Mouse (Mus musculus): Measurements from ENCODE around the gene Map3k20.
A peak's percentile ranks its signal among the peaks of the same experiment; 100 is the strongest.

The Map3k20 gene

GRCm38 (mm10) chr2:72285256-72285887 is at the start of gene Map3k20:
Map3k20 (plus strand) TSS chr2:72285637.
- DNase-seq (ENCODE audit: low spot score): peak; percentile 83

DNA sequence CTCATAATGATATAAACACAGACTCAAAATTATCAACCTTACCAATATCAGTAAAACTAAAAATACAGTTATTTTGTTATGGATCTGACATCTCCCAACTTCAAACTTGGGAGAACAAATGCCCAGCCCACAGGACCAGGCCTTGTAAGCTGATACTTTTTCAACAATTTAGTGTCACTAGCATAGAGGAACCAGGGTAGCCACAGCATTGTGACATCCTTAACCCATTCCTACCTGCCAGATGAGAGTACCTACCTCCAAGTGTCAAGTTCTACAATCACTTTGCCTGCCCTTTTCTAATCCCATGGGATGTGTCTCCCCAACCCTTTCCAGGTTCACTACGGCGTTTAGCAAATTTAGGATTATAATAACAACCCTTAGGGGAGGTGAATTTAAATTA is 47.0 kb upstream of the Map3k20 start:
- DNase-seq (ENCODE audit: low spot score): no peak

GRCm38 (mm10) chr2:72238925-72239324 is 46.5 kb upstream of the Map3k20 start:
- no peak for DNase-seq (ENCODE audit: low spot score)

- DNase-seq (ENCODE audit: low spot score): no peak
Measured at GRCm38 (mm10) chr2:72239456-72239855, 46.0 kb upstream of the Map3k20 start.

DNA sequence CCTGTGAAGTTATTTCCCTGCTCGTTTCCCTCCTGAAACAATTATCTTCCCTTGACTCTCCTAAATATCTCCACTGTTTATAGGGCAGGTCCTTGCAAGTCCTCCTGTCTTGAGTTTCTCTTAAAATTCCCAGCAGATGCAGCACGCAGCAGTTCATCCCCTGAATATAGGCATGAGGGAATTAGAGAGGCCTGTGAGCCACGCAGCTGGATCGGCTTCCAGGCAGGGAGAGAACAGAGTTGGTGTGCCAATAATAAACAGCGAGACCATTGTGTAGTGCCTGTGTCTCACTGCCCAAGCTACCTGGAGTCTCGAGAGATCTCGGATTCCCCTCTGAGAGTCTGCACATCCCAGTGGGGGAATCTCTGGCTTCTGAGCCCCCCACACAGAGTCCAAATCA is 45.4 kb upstream of the Map3k20 start:
- no peak for DNase-seq (ENCODE audit: low spot score)

- no peak for DNase-seq (ENCODE audit: low spot score)
Measured at GRCm38 (mm10) chr2:72240691-72241090, 44.7 kb upstream of the Map3k20 start.

DNA sequence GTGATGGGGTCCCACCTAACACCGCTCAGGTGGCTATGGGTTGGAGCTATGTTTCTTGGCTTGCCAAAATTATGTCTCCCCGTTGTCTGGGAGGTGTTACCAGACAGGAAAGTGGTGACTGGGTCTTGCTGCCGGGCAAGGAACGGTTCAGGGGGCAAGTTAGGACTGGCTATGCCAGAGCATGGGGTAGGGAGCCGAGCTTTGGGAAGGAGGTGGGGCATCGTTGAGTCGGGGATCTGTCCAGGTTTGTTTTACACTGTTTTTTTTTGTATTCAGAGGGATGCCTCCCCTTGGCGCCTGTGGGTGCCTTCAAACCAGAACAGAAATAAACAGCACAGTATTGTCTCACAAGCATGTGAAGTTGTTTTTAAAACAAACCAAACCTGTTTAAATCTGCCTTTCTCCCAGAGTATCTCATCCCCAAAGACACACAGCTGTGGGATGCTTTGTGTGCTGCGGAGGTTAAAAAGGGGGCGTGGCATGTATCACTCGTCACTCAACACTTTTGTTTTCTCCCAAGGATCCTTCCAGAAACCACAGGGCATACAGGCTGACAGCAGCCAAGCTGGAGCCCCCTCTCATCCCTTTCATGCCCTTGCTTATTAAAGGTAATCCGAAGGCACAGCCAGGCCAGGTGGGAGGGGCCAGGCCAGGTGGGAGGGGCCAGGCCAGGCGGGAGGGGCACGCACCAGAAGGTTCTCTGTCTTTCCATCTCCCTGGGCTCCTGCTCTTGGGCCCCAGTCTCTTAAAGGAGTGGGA is 43.5 kb upstream of the Map3k20 start:
- DNase-seq (ENCODE audit: low spot score): no peak

- DNase-seq (ENCODE audit: low spot score): no peak
Measured at GRCm38 (mm10) chr2:72242910-72243675, 42.3 kb upstream of the Map3k20 start.

DNA sequence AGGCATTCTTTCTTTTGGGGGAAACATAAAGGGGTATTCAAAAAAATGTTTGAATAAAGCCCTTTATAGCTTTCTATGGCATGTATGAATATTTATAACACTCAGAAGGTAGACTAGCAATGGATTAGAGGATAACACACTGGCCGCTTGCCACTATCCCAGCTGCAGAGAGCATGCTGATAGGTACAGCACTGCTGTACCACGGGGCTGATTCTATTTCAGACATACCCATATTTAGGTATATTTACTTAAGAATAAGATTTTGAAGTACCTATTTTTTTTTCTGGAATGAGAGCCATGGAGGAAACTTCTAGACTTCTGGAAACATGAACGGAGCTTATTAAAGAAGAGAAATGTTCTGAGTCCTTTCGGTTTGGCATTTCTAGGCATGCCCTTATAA is 39.8 kb upstream of the Map3k20 start:
- no peak for DNase-seq (ENCODE audit: low spot score)

DNA sequence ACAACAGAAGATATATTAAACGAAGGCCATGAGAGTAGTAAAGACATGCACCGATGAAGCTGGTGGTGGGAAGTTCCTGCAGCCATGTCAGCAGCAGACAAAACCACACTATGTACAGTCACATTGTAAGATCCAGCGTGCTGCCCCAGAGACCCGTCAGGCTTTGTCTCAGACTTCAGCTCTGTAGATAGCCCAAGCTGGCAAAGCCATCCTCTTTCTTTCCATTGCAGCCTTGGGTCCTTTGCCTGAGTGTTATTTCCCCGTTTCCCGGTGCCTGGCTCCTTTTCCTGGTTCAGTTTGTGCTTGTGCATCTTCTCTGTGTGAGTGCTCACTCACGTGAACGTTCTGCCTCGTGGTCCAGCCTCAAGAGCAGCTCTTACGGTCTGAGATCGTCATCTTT is 39.1 kb upstream of the Map3k20 start:
- DNase-seq (ENCODE audit: low spot score): no peak

GRCm38 (mm10) chr2:72247819-72248218 is 37.6 kb upstream of the Map3k20 start:
- no peak for DNase-seq (ENCODE audit: low spot score)

DNA sequence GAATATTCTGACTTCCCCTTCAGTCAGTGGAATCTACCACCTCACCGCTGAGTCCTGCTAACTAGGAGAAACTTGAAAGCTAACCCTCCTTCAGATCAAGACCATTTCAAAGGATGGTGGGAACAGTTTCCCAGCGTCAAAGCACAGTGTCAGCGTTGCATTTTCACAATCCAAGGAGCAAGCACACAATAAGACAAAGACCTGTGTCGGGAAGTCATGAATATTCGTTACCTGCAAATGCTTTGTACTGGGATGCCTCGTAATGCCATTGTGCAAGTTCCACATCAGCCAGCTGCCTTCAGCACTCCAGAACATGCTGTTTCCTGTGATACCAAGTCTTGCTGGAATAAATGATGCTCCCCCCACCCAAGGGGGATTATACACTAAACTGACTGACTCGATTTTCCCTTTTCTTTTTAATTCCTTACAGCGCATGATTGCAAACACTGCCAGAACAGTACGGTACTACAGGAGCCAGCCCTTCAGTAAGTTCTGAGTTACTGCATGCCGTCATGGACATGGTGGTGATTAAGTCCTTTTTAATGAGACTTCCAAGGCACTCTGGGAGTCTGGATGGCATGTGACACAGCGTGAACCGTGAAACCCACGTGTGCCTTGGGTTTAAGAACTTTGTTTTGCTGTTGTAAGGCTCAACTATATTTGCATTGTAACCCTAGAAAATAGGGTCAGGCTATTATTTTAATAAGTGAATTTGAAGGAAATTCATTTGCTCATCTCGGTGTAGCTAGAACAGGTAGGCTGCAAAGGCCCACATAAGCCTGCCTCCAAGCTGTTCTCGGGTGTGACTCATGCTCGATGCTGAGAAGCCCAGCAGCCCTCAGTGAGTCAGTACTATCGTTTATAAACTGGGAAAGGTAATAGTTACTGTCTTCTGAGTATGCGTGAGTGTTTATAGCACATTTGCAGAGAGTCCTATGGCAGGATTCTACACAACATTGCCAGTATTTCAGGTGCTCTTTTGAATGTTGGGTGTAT is 32.6 kb upstream of the Map3k20 start:
- DNase-seq (ENCODE audit: low spot score): no peak

- no peak for DNase-seq (ENCODE audit: low spot score)
Measured at GRCm38 (mm10) chr2:72253882-72254281, 31.6 kb upstream of the Map3k20 start.

DNA sequence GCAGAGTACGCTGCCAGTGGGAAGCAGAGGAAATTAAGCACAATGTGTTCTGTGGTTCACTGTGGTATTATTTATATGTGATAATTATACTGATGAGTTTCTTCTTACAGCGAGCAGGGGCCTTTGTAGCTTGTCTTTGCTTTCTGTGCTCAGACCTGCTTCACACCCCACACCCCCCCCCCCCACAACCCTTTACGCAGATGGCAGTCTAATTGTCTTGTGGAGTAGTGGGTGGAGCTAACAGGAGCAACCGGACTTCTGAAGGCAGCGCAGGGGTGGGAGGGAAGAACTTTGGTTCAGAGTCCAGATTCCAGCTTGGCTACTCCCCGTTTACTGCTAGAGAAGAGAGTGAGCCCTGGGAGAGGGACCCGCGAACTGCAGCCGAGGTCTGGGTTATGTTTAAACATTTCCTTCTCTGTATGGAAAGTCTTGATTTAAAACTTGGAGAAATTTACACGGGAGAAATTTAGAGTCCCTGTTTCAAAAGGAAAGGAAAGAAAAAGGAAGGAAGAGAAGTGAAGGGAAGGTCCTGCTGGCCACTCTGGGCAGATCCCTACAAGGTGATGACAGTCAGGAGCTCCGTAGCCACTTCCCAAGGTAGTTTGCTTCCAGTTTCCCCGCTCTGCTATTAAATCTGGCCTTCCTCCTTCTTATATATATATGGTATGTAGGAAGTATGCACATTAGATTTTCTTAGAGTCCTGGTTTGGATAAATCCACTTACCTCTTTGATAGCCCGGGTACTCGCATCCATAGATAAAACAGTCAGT is 30.4 kb upstream of the Map3k20 start:
- peak; percentile 63 for DNase-seq (ENCODE audit: low spot score)

- no peak for DNase-seq (ENCODE audit: low spot score)
Measured at GRCm38 (mm10) chr2:72260704-72261103, 24.7 kb upstream of the Map3k20 start.

DNA sequence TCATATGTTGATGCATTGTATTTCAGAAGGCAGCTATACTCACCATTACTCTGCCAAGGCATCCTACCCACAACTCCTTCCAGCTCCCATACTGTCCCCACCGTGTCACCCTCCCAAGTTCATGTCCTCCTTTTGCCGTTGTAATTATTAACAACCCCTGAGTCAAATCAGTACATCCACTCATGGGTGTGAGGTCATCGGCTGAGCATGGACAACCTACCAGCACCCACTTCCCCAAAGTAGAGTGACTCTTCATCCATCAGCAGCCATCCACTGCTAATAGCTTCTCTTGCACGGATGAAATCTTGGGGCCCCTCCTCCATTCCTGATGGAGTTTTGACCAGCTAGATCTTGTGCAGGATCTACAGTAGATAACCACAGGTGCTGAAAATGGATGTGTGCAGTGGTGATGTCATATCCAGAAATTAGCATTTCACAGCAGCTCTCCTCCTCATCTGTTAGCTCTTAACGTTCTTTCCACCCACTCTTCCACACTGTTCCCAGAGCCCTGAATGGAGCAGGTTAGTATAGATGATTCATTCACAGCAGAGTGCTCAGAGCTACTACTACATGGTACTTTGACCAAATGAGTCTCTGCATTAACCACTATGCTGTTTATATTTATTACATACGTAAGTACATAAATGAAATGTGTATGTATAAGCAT is 22.5 kb upstream of the Map3k20 start:
- no peak for DNase-seq (ENCODE audit: low spot score)

DNA sequence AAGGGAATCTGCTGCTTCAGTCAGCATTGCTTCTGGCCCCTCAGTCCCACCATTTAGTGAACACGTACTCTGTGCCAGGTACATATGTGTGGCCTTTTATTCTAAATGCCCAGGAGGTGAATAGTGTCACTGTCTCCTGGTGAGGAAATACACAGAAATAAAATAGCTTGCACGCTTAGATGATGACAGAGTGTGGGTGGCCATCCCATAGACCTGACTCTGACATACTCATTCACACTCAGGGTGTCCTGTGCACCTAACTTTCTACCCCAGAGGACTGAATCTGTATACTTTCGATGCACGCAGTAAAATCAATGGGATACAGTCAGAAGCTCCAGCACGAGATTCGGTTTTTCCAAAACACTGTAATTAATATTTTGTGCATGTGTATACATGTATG is 18.0 kb upstream of the Map3k20 start:
- no peak for DNase-seq (ENCODE audit: low spot score)

DNA sequence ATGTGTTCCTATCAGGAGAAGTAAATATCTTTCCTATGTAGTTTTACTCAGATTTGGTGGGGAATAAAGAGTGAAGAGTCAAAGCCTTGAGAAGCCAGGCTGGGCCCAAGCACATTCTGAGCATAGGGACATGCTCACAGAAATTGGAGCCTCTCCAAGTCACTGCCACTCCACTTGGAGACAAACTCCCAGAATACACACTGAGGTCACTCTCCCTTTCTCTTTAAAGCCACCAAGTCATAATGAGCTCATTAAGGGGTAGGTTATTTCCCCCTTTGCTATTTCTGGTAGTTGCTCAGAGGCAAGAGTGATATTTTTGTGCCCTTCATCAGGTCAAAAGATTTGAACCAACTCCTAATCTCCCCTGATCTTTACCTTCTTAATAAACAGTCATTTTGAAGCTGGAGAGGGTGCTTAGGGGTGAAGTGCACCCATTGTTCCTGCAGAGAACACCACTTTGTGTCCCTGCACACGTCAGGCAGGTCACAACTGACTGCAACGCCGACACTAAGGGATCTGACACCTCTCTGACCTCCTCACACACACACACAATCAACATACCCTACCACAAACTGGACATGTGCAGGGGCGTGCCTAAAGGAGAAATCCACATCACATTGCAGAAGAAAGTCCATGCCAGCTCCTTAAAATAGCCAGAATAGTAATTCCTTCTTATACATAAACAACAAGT is 15.6 kb upstream of the Map3k20 start:
- DNase-seq (ENCODE audit: low spot score): no peak

GRCm38 (mm10) chr2:72278247-72278873 is 7.1 kb upstream of the Map3k20 start:
- DNase-seq (ENCODE audit: low spot score): no peak

All from embryo, embryonic 10.5 days (tissue).